Mouse (Mus musculus) stomach, embryonic 16.5 days (tissue): ENCODE results near the gene Zfp654. TPM values are rescaled to one million over a fixed set of nuclear protein-coding genes. Genes with fewer than 3 reads are reported as not detected.

Source experiments
- ATAC-seq: fragments of 200-750 bp; cut with Nextera tagmentation; 2 replicates; pipeline ENCODE4 v1.8.0; 2017; ENCODE audit warnings: moderate number of reproducible peaks, moderate TSS enrichment; ENCODE audit not compliant: insufficient read depth, low FRiP score
- H3K27ac ChIP-seq: fragments of 300-500 bp; sonication (generic); 2 replicates; pipeline ENCODE4 v1.5.1; 2014; ENCODE audit warnings: low read length
- H3K27me3 ChIP-seq: fragments of 300-500 bp; sonication (generic); 2 replicates; pipeline ENCODE4 v1.6.1; 2014; ENCODE audit warnings: low read length, control low read depth, mixed read lengths; ENCODE audit not compliant: control insufficient read depth, insufficient read depth
- H3K36me3 ChIP-seq: fragments of 300-500 bp; sonication (generic); 2 replicates; pipeline ENCODE4 v1.6.1; 2014; ENCODE audit warnings: low read length; ENCODE audit not compliant: control insufficient read depth, insufficient read depth
- H3K4me1 ChIP-seq: fragments of 300-500 bp; sonication (generic); 2 replicates; pipeline ENCODE4 v1.6.1; 2014; ENCODE audit warnings: low read length, control low read depth, mixed read lengths; ENCODE audit not compliant: control insufficient read depth, insufficient read depth
- H3K4me2 ChIP-seq: fragments of 300-500 bp; sonication (generic); 2 replicates; pipeline ENCODE4 v1.6.1; 2014; ENCODE audit warnings: low read depth, low read length, mixed read lengths
- H3K4me3 ChIP-seq: fragments of 300-500 bp; sonication (generic); replicated peaks from 2 replicates; pipeline ENCODE4 v1.5.1; 2014; ENCODE audit warnings: mild to moderate bottlenecking, low read length
- H3K9ac ChIP-seq: fragments of 300-500 bp; sonication (generic); 2 replicates; pipeline ENCODE4 v1.6.1; 2014; ENCODE audit warnings: low read length
- H3K9me3 ChIP-seq: fragments of 300-500 bp; sonication (generic); replicated peaks from 2 replicates; pipeline ENCODE4 v1.6.1; 2016; ENCODE audit warnings: low read length, control low read depth; ENCODE audit not compliant: control insufficient read depth
- WGBS: fragments of 180-500 bp; shearing (Covaris S2); extraction: QIAGEN DNeasy Blood & Tissue Kit; methylation state at CpG from one replicate; pipeline ENCODE4 v1.1.7; 2014; 5-methylcytosine and 5-hydroxymethylcytosine counted together
- polyA plus RNA-seq: library from polyadenylated mRNA; unstranded; fragments of >200 nt; fragmentation: Nextera tagmentation; extraction: Ambion mirVana; gene quantifications from 2 replicates; pipeline ENCODE4 v1.2.1, GENCODE M21; 2015

Zfp654 gene
- polyA plus RNA-seq, 1 experiment from 2014 or later, result 6.4 TPM

DNA sequence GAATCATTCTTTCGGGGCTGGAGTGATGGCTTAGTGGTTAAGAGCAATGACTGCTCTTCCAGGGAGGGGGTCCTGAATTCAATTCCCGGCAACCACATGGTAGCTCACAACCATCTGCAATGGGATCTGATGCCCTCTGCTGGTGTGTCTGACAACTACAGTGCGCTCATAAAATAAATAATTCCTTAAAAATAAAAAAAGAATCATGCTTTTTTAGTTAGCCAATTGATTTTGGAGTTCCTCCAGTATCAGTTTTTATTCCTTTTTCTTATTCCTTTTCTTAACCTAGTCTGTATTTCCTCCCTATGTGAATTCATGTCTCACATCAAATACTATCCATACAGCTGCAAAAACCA, 9.1 kb downstream of the Zfp654 start:
- Histone ChIP-seq H3K27me3 (no peaks in the 10 kb centered on the region), H3K36me3 (no peaks in the 10 kb centered on the region), H3K9ac (no peak overlapping the region), H3K9me3 (no peaks in the 10 kb centered on the region), H3K4me2 (no peak overlapping the region), H3K4me3 (no peak overlapping the region), H3K27ac (no peak overlapping the region), H3K4me1 (no peaks in the 10 kb centered on the region)
- ATAC-seq, result no peak
- 91% methylated on average over 3 of the region's 3 CpGs for WGBS

DNA sequence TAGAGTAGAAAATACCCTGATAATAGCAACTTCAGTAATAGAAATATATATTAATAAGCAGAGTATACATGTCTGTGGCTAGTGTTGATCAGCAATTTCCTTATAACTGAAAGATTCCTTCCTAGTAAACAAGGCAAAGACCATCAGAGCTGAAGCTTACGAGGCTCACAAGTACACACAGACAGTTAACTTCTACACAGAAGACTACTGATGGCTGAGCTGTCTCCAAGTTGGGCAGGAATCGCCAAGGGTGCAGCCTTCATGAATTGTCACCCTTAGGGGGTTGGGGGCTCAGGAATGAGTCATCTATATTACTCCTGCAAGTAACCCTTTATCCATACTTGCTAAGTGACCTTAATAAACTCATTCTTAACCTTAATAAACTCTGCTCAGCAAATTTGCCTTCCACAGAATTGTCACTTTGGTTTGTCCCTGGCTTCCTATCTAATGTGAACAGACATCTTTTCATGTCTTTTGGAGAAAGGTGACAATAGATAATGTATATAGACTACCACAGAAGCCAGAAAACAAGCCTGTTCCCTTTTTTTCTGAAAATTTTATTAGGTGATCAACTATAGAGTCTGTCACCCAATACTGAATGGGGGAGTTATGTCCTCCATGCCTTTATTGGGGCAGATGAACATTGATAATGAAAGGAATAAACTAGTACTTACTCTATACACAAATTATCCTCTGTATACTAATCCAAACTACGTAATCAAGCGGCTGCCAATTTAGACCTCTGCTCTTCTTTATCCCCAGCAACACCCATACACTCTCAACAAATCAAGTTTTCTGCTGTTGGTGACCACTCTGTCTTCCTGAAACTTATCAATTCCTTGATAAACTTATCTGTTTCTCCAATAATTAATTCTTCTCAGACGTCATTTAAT, 9.7 kb downstream of the Zfp654 start:
- 89% methylated on average over 5 of the region's 5 CpGs for WGBS
- no peak overlapping the region for H3K27ac ChIP-seq

GRCm38 (mm10) chr16:64836709-64837108, 14.7 kb downstream of the Zfp654 start:
- WGBS, result 93% methylated on average over 2 of the region's 2 CpGs

More for the DNA sequence above, 9.7 kb downstream of the Zfp654 start:
- Histone ChIP-seq H3K4me1 (no peaks in the 10 kb centered on the region), H3K36me3 (no peaks in the 10 kb centered on the region), H3K27me3 (no peaks in the 10 kb centered on the region), H3K4me2 (no peak overlapping the region), H3K9me3 (no peaks in the 10 kb centered on the region), H3K4me3 (no peak overlapping the region), H3K9ac (no peak overlapping the region)
- ATAC-seq, result no peak

GRCm38 (mm10) chr16:64835996-64836545, 15.4 kb downstream of the Zfp654 start:
- no peak overlapping the region for H3K9ac ChIP-seq
- no peak overlapping the region for H3K27ac ChIP-seq
- no peak overlapping the region for H3K4me3 ChIP-seq
- H3K4me2 ChIP-seq, result no peak overlapping the region
- H3K27me3 ChIP-seq, result no peaks in the 10 kb centered on the region
- ATAC-seq, result no peak
- WGBS, result 66% methylated on average over 1 of the region's 1 CpGs
- no peaks in the 10 kb centered on the region for H3K36me3 ChIP-seq
- no peaks in the 10 kb centered on the region for H3K4me1 ChIP-seq
- H3K9me3 ChIP-seq, result no peaks in the 10 kb centered on the region

More at GRCm38 (mm10) chr16:64836709-64837108, 14.7 kb downstream of the Zfp654 start:
- no peaks in the 10 kb centered on the region for H3K27me3 ChIP-seq
- H3K9ac ChIP-seq, result no peak overlapping the region
- no peak overlapping the region for H3K4me3 ChIP-seq
- H3K27ac ChIP-seq, result no peak overlapping the region
- ATAC-seq, result no peak
- no peak overlapping the region for H3K4me2 ChIP-seq
- H3K4me1 ChIP-seq, result no peaks in the 10 kb centered on the region
- H3K36me3 ChIP-seq, result no peaks in the 10 kb centered on the region
- H3K9me3 ChIP-seq, result no peaks in the 10 kb centered on the region

DNA sequence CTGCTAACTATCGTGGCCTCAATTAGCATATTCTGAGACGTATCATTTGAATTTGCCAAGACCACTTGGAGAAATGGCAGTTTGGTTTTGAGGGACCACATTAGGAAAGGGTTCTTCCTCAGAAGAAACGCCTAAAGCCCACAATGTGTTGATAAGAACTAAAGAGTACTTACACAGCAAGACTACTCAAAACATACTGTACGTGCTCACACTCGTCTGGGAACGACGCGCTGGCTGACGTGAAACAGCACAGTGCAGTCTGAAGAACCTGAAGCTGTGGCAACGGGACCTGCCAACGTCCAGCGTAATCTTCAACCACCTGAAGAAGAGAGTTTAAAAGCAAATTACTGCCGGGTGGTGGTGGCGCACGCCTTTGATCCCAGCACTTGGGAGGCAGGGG, 21.2 kb downstream of the Zfp654 start:
- 88% methylated on average over 15 of the region's 15 CpGs for WGBS
- H3K9ac ChIP-seq, result no peak overlapping the region
- H3K4me3 ChIP-seq, result no peak overlapping the region
- no peak for ATAC-seq
- no peaks in the 10 kb centered on the region for H3K9me3 ChIP-seq
- H3K4me1 ChIP-seq, result no peaks in the 10 kb centered on the region
- H3K36me3 ChIP-seq, result no peaks in the 10 kb centered on the region
- H3K4me2 ChIP-seq, result no peak overlapping the region
- H3K27ac ChIP-seq, result no peak overlapping the region
- H3K27me3 ChIP-seq, result no peaks in the 10 kb centered on the region

- WGBS, result 96% methylated on average over 1 of the region's 1 CpGs
These were observed 27.0 kb downstream of the Zfp654 start for GRCm38 (mm10) chr16:64824474-64824873.

DNA sequence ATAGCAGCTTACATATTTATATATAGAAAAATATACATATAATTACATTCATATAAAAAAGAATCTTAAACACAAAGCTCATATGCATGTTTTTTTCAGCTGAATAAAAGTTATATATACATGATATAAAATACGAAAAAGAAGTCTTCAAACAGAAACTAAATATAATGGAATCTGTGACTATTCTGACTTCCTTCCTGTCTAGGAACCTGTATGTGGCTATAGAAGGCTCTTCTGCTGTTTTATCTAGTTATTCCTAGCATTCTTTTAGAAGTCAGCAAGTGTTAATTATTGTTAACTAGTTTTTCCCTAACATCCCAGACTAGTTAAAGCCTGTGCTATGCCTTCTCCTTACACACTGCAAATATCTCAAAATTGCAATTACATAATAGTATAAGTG, 27.6 kb downstream of the Zfp654 start:
- H3K9ac ChIP-seq, result no peak overlapping the region
- H3K4me1 ChIP-seq, result no peaks in the 10 kb centered on the region
- WGBS, result 91% methylated on average over 1 of the region's 1 CpGs
- H3K4me3 ChIP-seq, result no peak overlapping the region
- H3K9me3 ChIP-seq, result no peaks in the 10 kb centered on the region
- H3K27me3 ChIP-seq, result no peaks in the 10 kb centered on the region
- no peak overlapping the region for H3K4me2 ChIP-seq
- H3K36me3 ChIP-seq, result no peaks in the 10 kb centered on the region
- ATAC-seq, result no peak
- H3K27ac ChIP-seq, result no peak overlapping the region

More at GRCm38 (mm10) chr16:64824474-64824873, 27.0 kb downstream of the Zfp654 start:
- no peak overlapping the region for H3K27ac ChIP-seq
- H3K27me3 ChIP-seq, result no peaks in the 10 kb centered on the region
- no peaks in the 10 kb centered on the region for H3K4me1 ChIP-seq
- H3K9me3 ChIP-seq, result no peaks in the 10 kb centered on the region
- H3K36me3 ChIP-seq, result no peaks in the 10 kb centered on the region
- ATAC-seq, result no peak
- H3K4me2 ChIP-seq, result no peak overlapping the region
- no peak overlapping the region for H3K4me3 ChIP-seq
- no peak overlapping the region for H3K9ac ChIP-seq

GRCm38 (mm10) chr16:64817094-64817765, 34.2 kb downstream of the Zfp654 start:
- Histone ChIP-seq H3K27ac (no peak overlapping the region), H3K4me1 (no peaks in the 10 kb centered on the region), H3K27me3 (no peaks in the 10 kb centered on the region), H3K36me3 (peaks cover 8% of the 10 kb centered on the region), H3K9me3 (no peaks in the 10 kb centered on the region), H3K4me3 (no peak overlapping the region), H3K4me2 (no peak overlapping the region), H3K9ac (no peak overlapping the region)
- 97% methylated on average over 3 of the region's 3 CpGs for WGBS
- no peak for ATAC-seq

- Histone ChIP-seq H3K9me3 (no peaks in the 10 kb centered on the region), H3K9ac (no peak overlapping the region), H3K4me3 (no peak overlapping the region), H3K4me2 (no peak overlapping the region), H3K4me1 (no peaks in the 10 kb centered on the region), H3K36me3 (peaks cover 5% of the 10 kb centered on the region), H3K27ac (no peak overlapping the region), H3K27me3 (no peaks in the 10 kb centered on the region)
- ATAC-seq, result no peak
- 62% methylated on average over 3 of the region's 3 CpGs for WGBS
These were observed 48.4 kb downstream of the Zfp654 start for GRCm38 (mm10) chr16:64803041-64803440.
